Mouse (Mus musculus) myocyte (in vitro differentiated cells): ENCODE measurements around the gene Fam81b. TPM values are rescaled to one million over a fixed set of nuclear protein-coding genes. Genes with fewer than 3 reads are reported as not detected.

Experiments used
- H3K27me3 ChIP-seq: one replicate; pipeline ENCODE4 v1.6.1; 2011; ENCODE audit not compliant: control insufficient read depth, insufficient read depth, insufficient read length
- H3K36me3 ChIP-seq: one replicate; pipeline ENCODE4 v1.6.1; 2011; ENCODE audit not compliant: control insufficient read depth, insufficient read depth
- H3K4me2 ChIP-seq: one replicate; pipeline ENCODE4 v1.6.1; 2011; ENCODE audit warnings: low read depth, control low read depth
- H3K4me3 ChIP-seq: one replicate; pipeline ENCODE4 v1.5.1; 2011; ENCODE audit warnings: mild to moderate bottlenecking, control low read depth, moderate library complexity
- H3K79me2 ChIP-seq: one replicate; pipeline ENCODE4 v1.6.1; 2011; ENCODE audit not compliant: control insufficient read depth, insufficient read depth
- H3ac ChIP-seq: one replicate; pipeline ENCODE4 v1.6.1; 2011; ENCODE audit not compliant: control insufficient read depth, insufficient read length
- CEBPB ChIP-seq: IDR thresholded peaks from 2 replicates; pipeline ENCODE4 v1.6.1; 2011; ENCODE audit warnings: mild to moderate bottlenecking, moderate library complexity; ENCODE audit not compliant: poor library complexity, insufficient read depth, severe bottlenecking
- E2F4 ChIP-seq: IDR thresholded peaks from one replicate; pipeline ENCODE4 v1.6.1; 2011; ENCODE audit warnings: mild to moderate bottlenecking, control low read depth, moderate library complexity; ENCODE audit not compliant: insufficient read depth
- MAX ChIP-seq: IDR thresholded peaks from one replicate; pipeline ENCODE4 v1.6.1; 2011; ENCODE audit warnings: low read depth, mild to moderate bottlenecking, control low read depth
- MYOD1 ChIP-seq, 3 experiments: IDR thresholded peaks; one replicate each; pipeline ENCODE4 v1.6.1; 2011; ENCODE audit warnings: control low read depth in 2 of 3, low read depth in 2 of 3, mild to moderate bottlenecking in 2 of 3, moderate library complexity in 1 of 3; ENCODE audit not compliant: insufficient read length in 2 of 3, control insufficient read depth in 1 of 3
- MYOG ChIP-seq, 3 experiments: IDR thresholded peaks; one replicate each; pipeline ENCODE4 v1.6.1; 2011; ENCODE audit warnings: control low read depth in 2 of 3, low read depth in 2 of 3, mild to moderate bottlenecking in 2 of 3; ENCODE audit not compliant: insufficient read length in 2 of 3, control insufficient read depth in 1 of 3, insufficient read depth in 1 of 3
- POLR2A ChIP-seq: IDR thresholded peaks from one replicate; pipeline ENCODE4 v1.6.1; 2011; ENCODE audit warnings: low read depth, mild to moderate bottlenecking, control low read depth, moderate library complexity; ENCODE audit not compliant: insufficient read length
- POLR2AphosphoS2 ChIP-seq: IDR thresholded peaks from one replicate; pipeline ENCODE4 v1.6.1; 2011; ENCODE audit warnings: low read depth, control low read depth; ENCODE audit not compliant: insufficient read length
- REST ChIP-seq: IDR thresholded peaks from one replicate; pipeline ENCODE4 v1.6.1; 2011; ENCODE audit warnings: mild to moderate bottlenecking, control low read depth, moderate library complexity; ENCODE audit not compliant: insufficient read depth, insufficient read length
- SRF ChIP-seq: IDR thresholded peaks from one replicate; pipeline ENCODE4 v1.6.1; 2011; ENCODE audit warnings: low read depth; ENCODE audit not compliant: control insufficient read depth, insufficient read length
- TCF12 ChIP-seq: IDR thresholded peaks from one replicate; pipeline ENCODE4 v1.6.1; 2011; ENCODE audit warnings: mild to moderate bottlenecking, control low read depth; ENCODE audit not compliant: poor library complexity, insufficient read depth, severe bottlenecking
- TCF3 ChIP-seq: IDR thresholded peaks from one replicate; pipeline ENCODE4 v1.6.1; 2011; ENCODE audit warnings: low read depth, control low read depth; ENCODE audit not compliant: insufficient read length
- USF1 ChIP-seq: IDR thresholded peaks from one replicate; pipeline ENCODE4 v1.6.1; 2011; ENCODE audit warnings: low read depth, mild to moderate bottlenecking, control low read depth, moderate library complexity
- polyA plus RNA-seq: library from polyadenylated mRNA; unstranded; fragments of >200 nt; fragmentation: generic; extraction: Trizol; gene quantifications from one replicate; pipeline ENCODE4 v1.2.1, GENCODE M21; 2012; ENCODE audit warnings: missing spikeins

Fam81b gene
- polyA plus RNA-seq, 1 experiment = not detected

GRCm38 (mm10) chr13:76302056-76302455 is 2.8 kb downstream of the Fam81b start:
- no peak for TF ChIP-seq POLR2A
- no peak for TF ChIP-seq MYOG (IDR thresholded peaks at IDR 0.05; ENCODE audit: control insufficient read depth in 1 of 3, insufficient read depth in 1 of 3, insufficient read length in 2 of 3, low read depth in 2 of 3)
- no peak for TF ChIP-seq TCF12
- TF ChIP-seq MYOD1 (IDR thresholded peaks at IDR 0.05; ENCODE audit: control insufficient read depth in 1 of 3, insufficient read length in 2 of 3, low read depth in 2 of 3) = no peak
- no peak for TF ChIP-seq CEBPB
- TF ChIP-seq E2F4 = no peak
- TF ChIP-seq TCF3 = no peak
- TF ChIP-seq POLR2AphosphoS2 = no peak
- no peak for TF ChIP-seq MAX
- Histone ChIP-seq H3ac (no peak overlapping the region), H3K27me3 (no peaks in the 10 kb centered on the region), H3K79me2 (no peaks in the 10 kb centered on the region), H3K36me3 (no peaks in the 10 kb centered on the region), H3K4me3 (no peak overlapping the region), H3K4me2 (no peak overlapping the region)

GRCm38 (mm10) chr13:76292050-76292449 is 12.8 kb downstream of the Fam81b start:
- Histone ChIP-seq H3K4me2 (no peak overlapping the region), H3K4me3 (no peak overlapping the region), H3K79me2 (no peaks in the 10 kb centered on the region), H3ac (no peak overlapping the region), H3K27me3 (no peaks in the 10 kb centered on the region), H3K36me3 (no peaks in the 10 kb centered on the region)
- TF ChIP-seq E2F4 = no peak
- no peak for TF ChIP-seq SRF
- no peak for TF ChIP-seq TCF3
- TF ChIP-seq USF1 = no peak
- no peak for TF ChIP-seq MYOD1 (IDR thresholded peaks at IDR 0.05; ENCODE audit: control insufficient read depth in 1 of 3, insufficient read length in 2 of 3, low read depth in 2 of 3)
- TF ChIP-seq MYOG (IDR thresholded peaks at IDR 0.05; ENCODE audit: control insufficient read depth in 1 of 3, insufficient read depth in 1 of 3, insufficient read length in 2 of 3, low read depth in 2 of 3) = no peak
- no peak for TF ChIP-seq CEBPB
- no peak for TF ChIP-seq POLR2A
- no peak for TF ChIP-seq MAX
- no peak for TF ChIP-seq TCF12
- TF ChIP-seq POLR2AphosphoS2 = no peak
- no peak for TF ChIP-seq REST

- no peak overlapping the region for H3K4me3 ChIP-seq
- TF ChIP-seq MYOG (IDR thresholded peaks at IDR 0.05; ENCODE audit: control insufficient read depth in 1 of 3, insufficient read depth in 1 of 3, insufficient read length in 2 of 3, low read depth in 2 of 3) (no peak), TCF12 (no peak), POLR2A (no peak), TCF3 (no peak), E2F4 (no peak), MAX (no peak), CEBPB (no peak), SRF (no peak), USF1 (no peak), REST (no peak)
These were observed 20.3 kb downstream of the Fam81b start for GRCm38 (mm10) chr13:76284597-76284996.

GRCm38 (mm10) chr13:76264361-76265026 is 40.4 kb downstream of the Fam81b start:
- Histone ChIP-seq H3K4me2 (no peak overlapping the region), H3ac (no peak overlapping the region), H3K4me3 (no peak overlapping the region), H3K36me3 (no peaks in the 10 kb centered on the region), H3K79me2 (no peaks in the 10 kb centered on the region), H3K27me3 (no peaks in the 10 kb centered on the region)
- TF ChIP-seq MAX = no peak
- TF ChIP-seq MYOD1 (IDR thresholded peaks at IDR 0.05; ENCODE audit: control insufficient read depth in 1 of 3, insufficient read length in 2 of 3, low read depth in 2 of 3) = no peak

More at GRCm38 (mm10) chr13:76284597-76284996, 20.3 kb downstream of the Fam81b start:
- H3K79me2 ChIP-seq = no peaks in the 10 kb centered on the region
- H3K36me3 ChIP-seq = no peaks in the 10 kb centered on the region
- H3K27me3 ChIP-seq = no peaks in the 10 kb centered on the region
- H3ac ChIP-seq = no peak overlapping the region
- H3K4me2 ChIP-seq = no peak overlapping the region

- Histone ChIP-seq H3K36me3 (no peaks in the 10 kb centered on the region), H3ac (no peak overlapping the region), H3K4me2 (no peak overlapping the region)
These were observed 46.1 kb downstream of the Fam81b start for GRCm38 (mm10) chr13:76258766-76259165.

More at GRCm38 (mm10) chr13:76258766-76259165, 46.1 kb downstream of the Fam81b start:
- Histone ChIP-seq H3K27me3 (no peaks in the 10 kb centered on the region), H3K79me2 (no peaks in the 10 kb centered on the region), H3K4me3 (no peak overlapping the region)
- TF ChIP-seq TCF12 = no peak
- no peak for TF ChIP-seq MAX
- no peak for TF ChIP-seq CEBPB
- no peak for TF ChIP-seq REST
- no peak for TF ChIP-seq POLR2AphosphoS2
- TF ChIP-seq POLR2A = no peak
- TF ChIP-seq USF1 = no peak
- no peak for TF ChIP-seq SRF
